Mouse (Mus musculus): ENCODE results near the gene Obsl1. TPM values are rescaled to one million over a fixed set of nuclear protein-coding genes. Genes with fewer than 3 reads are reported as not detected.

The Obsl1 gene
- polyA plus RNA-seq, 1 experiment from 2014 or later: 17.9 TPM

DNA sequence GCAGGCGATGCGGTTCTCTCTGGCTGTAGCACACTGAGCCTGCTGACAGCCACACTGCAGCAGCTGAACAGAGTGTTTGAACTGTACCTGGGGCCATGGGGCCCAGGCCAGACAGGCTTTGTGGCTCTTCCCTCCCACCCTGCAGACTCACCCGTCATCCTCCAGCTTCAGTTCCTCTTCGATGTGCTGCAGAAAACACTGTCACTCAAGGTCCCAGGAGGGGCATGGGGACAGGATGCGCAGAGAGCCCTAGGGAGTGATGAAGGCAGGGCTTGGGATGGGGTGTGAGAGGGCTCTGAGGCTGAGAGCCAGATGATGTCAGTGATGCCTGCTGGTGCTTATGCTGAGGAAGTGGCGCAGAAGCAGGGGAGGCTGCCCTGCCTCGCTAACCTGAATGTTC, 18.4 kb upstream of the Obsl1 start:
- Histone ChIP-seq H3K27me3 (ENCODE audit: control insufficient read depth, insufficient read depth, low read length) (no peaks in the 10 kb centered on the region), H3K36me3 (ENCODE audit: control insufficient read depth, insufficient read depth, low read length) (no peaks in the 10 kb centered on the region; the same call in none of the 2 replicates), H3K9me3 (ENCODE audit: control insufficient read depth, low read length) (no peaks in the 10 kb centered on the region), H3K4me2 (replicated peaks; ENCODE audit: low read depth) (no peak overlapping the region), H3K27ac (replicated peaks) (no peak overlapping the region), H3K9ac (ENCODE audit: low read length) (no peak overlapping the region), H3K4me3 (ENCODE audit: low read depth, low read length) (no peak overlapping the region), H3K4me1 (replicated peaks; ENCODE audit: control insufficient read depth, insufficient read depth) (no peaks in the 10 kb centered on the region; the same call in 1 of the 2 replicates)
- TF ChIP-seq EP300 (optimal IDR thresholded peaks at IDR 0.05) (no peak), CTCF (IDR thresholded peaks at IDR 0.05; ENCODE audit: low read depth) (no peak)
- WGBS: 91% methylated on average over 7 of the region's 7 CpGs
- ATAC-seq (ENCODE audit: low FRiP score, low TSS enrichment): no peak
- no peak for DNase-seq (ENCODE audit: low spot score)

DNA sequence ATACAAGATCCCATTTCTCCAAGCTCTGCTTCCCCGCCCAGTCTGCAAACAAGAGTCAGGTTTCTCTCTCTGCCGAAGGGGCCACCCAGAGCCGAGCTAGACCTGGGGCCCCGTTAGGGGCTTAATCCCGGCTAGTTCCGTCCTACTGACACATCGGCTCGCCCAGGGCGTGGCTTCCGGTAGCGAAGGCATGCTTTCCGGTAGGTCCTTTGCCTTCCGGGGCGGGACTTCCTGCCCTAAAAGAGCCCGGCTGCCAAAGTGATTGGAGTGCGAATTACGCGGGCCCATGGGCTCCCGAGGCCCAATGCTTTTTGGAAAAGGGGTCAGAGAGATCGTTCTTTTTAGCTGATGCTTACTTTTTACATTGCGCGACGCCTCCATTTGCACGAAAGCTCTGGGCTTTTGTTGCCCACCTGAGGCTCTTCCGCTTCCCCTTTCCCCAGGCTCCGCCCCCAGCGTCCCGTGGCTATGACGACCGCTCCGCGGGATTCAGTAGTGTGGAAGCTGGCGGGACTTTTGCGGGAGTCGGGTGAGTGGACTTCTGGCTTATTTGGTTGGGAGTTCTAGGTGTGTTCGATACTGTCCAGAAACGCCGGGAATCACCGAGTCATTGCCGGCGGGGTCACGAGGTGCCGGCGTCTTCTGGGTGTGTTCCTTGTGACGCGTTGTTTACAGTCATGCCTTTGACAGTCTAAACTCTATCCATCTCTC, 15.2 kb upstream of the Obsl1 start, which contains the start of gene Stk11ip:
TSS of gene Stk11ip (plus strand) at position 209 of the 711 bp plus-strand sequence.
- WGBS: under 1% methylated on average over 46 of the region's 46 CpGs
- peak; percentile 98 for DNase-seq (ENCODE audit: low spot score)

DNA sequence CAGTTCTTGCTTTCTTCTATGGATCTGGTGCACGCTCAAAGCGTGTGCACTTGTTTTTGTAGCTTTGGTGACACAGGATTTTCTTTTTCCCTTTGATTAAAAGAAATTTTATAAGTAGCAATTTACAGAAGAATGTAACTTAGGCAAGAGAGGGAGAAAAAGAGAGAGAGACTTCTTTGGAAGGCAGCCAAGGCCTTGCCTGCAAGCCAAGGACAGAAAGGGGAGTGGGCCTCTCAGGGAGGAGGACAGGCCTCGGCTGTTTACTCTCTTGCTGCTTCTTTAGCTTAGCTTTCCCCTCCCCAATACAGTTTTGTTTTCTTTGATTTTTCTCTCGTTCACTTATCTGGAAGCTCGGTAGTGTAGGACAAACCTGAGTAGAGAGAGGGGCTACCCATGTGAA, 13.3 kb upstream of the Obsl1 start:
- Histone ChIP-seq H3K9ac (ENCODE audit: low read length) (no peak overlapping the region), H3K36me3 (ENCODE audit: control insufficient read depth, insufficient read depth, low read length) (no peaks in the 10 kb centered on the region), H3K4me3 (ENCODE audit: low read depth, low read length) (no peak overlapping the region), H3K27ac (replicated peaks) (peak overlapping the region; percentile 83), H3K27me3 (ENCODE audit: control insufficient read depth, insufficient read depth, low read length) (no peaks in the 10 kb centered on the region), H3K4me1 (replicated peaks; ENCODE audit: control insufficient read depth, insufficient read depth) (peaks cover 6% of the 10 kb centered on the region; the same call in 1 of the 2 replicates), H3K9me3 (ENCODE audit: control insufficient read depth, low read length) (no peaks in the 10 kb centered on the region), H3K4me2 (replicated peaks; ENCODE audit: low read depth) (no peak overlapping the region)
- TF ChIP-seq CTCF (IDR thresholded peaks at IDR 0.05; ENCODE audit: low read depth) (no peak), EP300 (optimal IDR thresholded peaks at IDR 0.05) (no peak)
- DNase-seq (ENCODE audit: low spot score) (no peak), ATAC-seq (ENCODE audit: low FRiP score, low TSS enrichment) (no peak)
- WGBS: 26% methylated on average over 5 of the region's 5 CpGs

More for the DNA sequence above, 15.2 kb upstream of the Obsl1 start, which contains the start of gene Stk11ip:
- no peak; the same call in 1 of the 2 replicates for TF ChIP-seq CTCF (IDR thresholded peaks at IDR 0.05; ENCODE audit: low read depth)
- TF ChIP-seq EP300 (optimal IDR thresholded peaks at IDR 0.05): peak; percentile 25
- H3K9ac ChIP-seq (ENCODE audit: low read length): peak within 1 kb of the TSS; percentile 50
- peak within 1 kb of the TSS; percentile 50 for H3K4me2 ChIP-seq (replicated peaks; ENCODE audit: low read depth)
- peak; percentile 98 for ATAC-seq (ENCODE audit: low FRiP score, low TSS enrichment)
- no peaks in the 10 kb centered on the region for H3K27me3 ChIP-seq (ENCODE audit: control insufficient read depth, insufficient read depth, low read length)
- peaks cover 6% of the 10 kb centered on the region; the same call in 1 of the 2 replicates for H3K4me1 ChIP-seq (replicated peaks; ENCODE audit: control insufficient read depth, insufficient read depth)
- no peaks in the 10 kb centered on the region for H3K9me3 ChIP-seq (ENCODE audit: control insufficient read depth, low read length)
- H3K4me3 ChIP-seq (ENCODE audit: low read depth, low read length): peak within 1 kb of the TSS; percentile 53
- no peaks in the 10 kb centered on the region for H3K36me3 ChIP-seq (ENCODE audit: control insufficient read depth, insufficient read depth, low read length)
- peak within 1 kb of the TSS; percentile 95 for H3K27ac ChIP-seq (replicated peaks)

DNA sequence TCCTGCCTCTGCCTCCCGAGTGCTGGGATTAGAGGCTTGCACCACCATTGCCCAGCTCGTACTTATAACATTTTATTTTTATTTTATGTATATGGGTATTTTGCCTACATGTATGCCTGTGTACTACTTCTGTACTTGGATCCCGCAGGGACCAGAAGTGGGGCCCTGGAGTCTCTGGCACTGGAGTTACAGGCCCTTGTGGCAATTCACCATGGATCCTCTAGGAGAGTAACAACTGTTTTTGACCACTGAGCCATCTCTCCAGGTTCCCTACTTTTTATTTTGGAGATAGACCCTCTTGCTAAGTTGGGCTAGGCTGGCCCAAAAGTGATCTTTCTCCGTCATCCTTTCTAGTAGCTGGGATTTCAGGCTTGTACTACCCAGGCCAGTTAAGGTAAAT, 12.2 kb upstream of the Obsl1 start:
- no peak overlapping the region for H3K9ac ChIP-seq (ENCODE audit: low read length)
- H3K27ac ChIP-seq (replicated peaks): no peak overlapping the region

DNA sequence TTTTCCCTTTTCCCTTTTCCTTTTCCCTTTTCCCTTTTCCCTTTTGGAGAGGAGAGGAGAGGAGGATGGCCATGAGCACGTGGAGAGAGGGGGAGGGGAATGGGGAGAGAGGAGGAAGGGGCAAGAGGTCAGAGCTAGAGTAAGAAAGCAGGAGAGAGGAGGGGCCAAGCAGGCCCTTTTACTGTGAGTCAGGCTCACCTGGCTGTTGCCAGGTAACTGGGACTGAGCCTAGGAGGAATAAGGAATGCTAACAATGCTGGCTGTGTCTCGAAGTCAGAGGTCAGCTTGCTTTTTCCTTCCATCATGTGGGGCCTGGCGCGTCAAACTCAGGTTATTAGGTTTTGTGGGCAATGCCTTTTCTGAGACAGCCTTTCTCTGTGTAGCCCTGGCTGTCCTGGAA, 11.7 kb upstream of the Obsl1 start:
- Histone ChIP-seq H3K4me3 (ENCODE audit: low read depth, low read length) (no peak overlapping the region), H3K9me3 (ENCODE audit: control insufficient read depth, low read length) (no peaks in the 10 kb centered on the region), H3K9ac (ENCODE audit: low read length) (no peak overlapping the region), H3K4me1 (replicated peaks; ENCODE audit: control insufficient read depth, insufficient read depth) (peaks cover 6% of the 10 kb centered on the region; the same call in 1 of the 2 replicates), H3K36me3 (ENCODE audit: control insufficient read depth, insufficient read depth, low read length) (no peaks in the 10 kb centered on the region), H3K27ac (replicated peaks) (no peak overlapping the region), H3K4me2 (replicated peaks; ENCODE audit: low read depth) (no peak overlapping the region), H3K27me3 (ENCODE audit: control insufficient read depth, insufficient read depth, low read length) (no peaks in the 10 kb centered on the region)
- DNase-seq (ENCODE audit: low spot score) (peak; percentile 59), ATAC-seq (ENCODE audit: low FRiP score, low TSS enrichment) (peak; percentile 42; the same call in 1 of the 2 replicates)
- 43% methylated on average over 3 of the region's 4 CpGs for WGBS
- TF ChIP-seq EP300 (optimal IDR thresholded peaks at IDR 0.05): no peak
- no peak for TF ChIP-seq CTCF (IDR thresholded peaks at IDR 0.05; ENCODE audit: low read depth)

More for the DNA sequence above, 12.2 kb upstream of the Obsl1 start:
- DNase-seq (ENCODE audit: low spot score): no peak
- no peak for TF ChIP-seq EP300 (optimal IDR thresholded peaks at IDR 0.05)
- no peak for TF ChIP-seq CTCF (IDR thresholded peaks at IDR 0.05; ENCODE audit: low read depth)
- 93% methylated on average over 4 of the region's 4 CpGs for WGBS
- Histone ChIP-seq H3K4me2 (replicated peaks; ENCODE audit: low read depth) (no peak overlapping the region), H3K9me3 (ENCODE audit: control insufficient read depth, low read length) (no peaks in the 10 kb centered on the region), H3K4me3 (ENCODE audit: low read depth, low read length) (no peak overlapping the region), H3K36me3 (ENCODE audit: control insufficient read depth, insufficient read depth, low read length) (no peaks in the 10 kb centered on the region), H3K27me3 (ENCODE audit: control insufficient read depth, insufficient read depth, low read length) (no peaks in the 10 kb centered on the region), H3K4me1 (replicated peaks; ENCODE audit: control insufficient read depth, insufficient read depth) (peaks cover 6% of the 10 kb centered on the region; the same call in 1 of the 2 replicates)
- no peak for ATAC-seq (ENCODE audit: low FRiP score, low TSS enrichment)
